ENCODE assay signal across 8 mouse cellular contexts in genomic region chr12:117764839-117765238, GRCm38 (mm10). TPM values are rescaled to one million over a fixed set of nuclear protein-coding genes. Genes with fewer than 3 reads are reported as not detected.
DNase-seq lines count a peak whose midpoint lies in the region; ATAC-seq and TF ChIP-seq lines count a peak whose summit lies in the region.

No protein-coding gene starts in this region.

- H3K27me3 ChIP-seq in heart, embryonic 11.5 days (ENCODE audit: control insufficient read depth, insufficient read depth, low read length): no peaks in the 10 kb centered on the region
- no peaks in the 10 kb centered on the region for H3K27me3 ChIP-seq in forebrain, embryonic 16.5 days (replicated peaks; ENCODE audit: control insufficient read depth, insufficient read depth, low read length)
- no peaks in the 10 kb centered on the region for H3K27me3 ChIP-seq in hindbrain, embryonic 16.5 days (replicated peaks; ENCODE audit: control insufficient read depth, insufficient read depth, low read length)
- H3K27me3 ChIP-seq in midbrain, embryonic 12.5 days: peaks cover 4% of the 10 kb centered on the region
- H3K27me3 ChIP-seq in spleen, adult 2 months (ENCODE audit: control insufficient read depth, insufficient read depth, low read length): no peaks in the 10 kb centered on the region

- no peaks in the 10 kb centered on the region for H3K9me3 ChIP-seq in heart, embryonic 11.5 days (replicated peaks; ENCODE audit: control insufficient read depth, low read length)
- no peaks in the 10 kb centered on the region for H3K9me3 ChIP-seq in forebrain, embryonic 16.5 days (ENCODE audit: control insufficient read depth, low read length)
- H3K9me3 ChIP-seq in hindbrain, embryonic 16.5 days (ENCODE audit: control insufficient read depth, low read length): no peaks in the 10 kb centered on the region
- H3K9me3 ChIP-seq in midbrain, embryonic 12.5 days: no peaks in the 10 kb centered on the region

- no peak overlapping the region for H3K27ac ChIP-seq in heart, embryonic 11.5 days (ENCODE audit: low read depth, low read length)
- H3K27ac ChIP-seq in forebrain, embryonic 16.5 days (ENCODE audit: low read length): no peak overlapping the region
- H3K27ac ChIP-seq in hindbrain, embryonic 16.5 days (ENCODE audit: low read depth, low read length): no peak overlapping the region
- H3K27ac ChIP-seq in midbrain, embryonic 12.5 days (replicated peaks): no peak overlapping the region
- no peak overlapping the region for H3K27ac ChIP-seq in spleen, adult 2 months (ENCODE audit: insufficient read depth, low read length)

- WGBS in heart, embryonic 11.5 days (ENCODE audit: insufficient replicate concordance): 8% methylated on average over 7 of the region's 7 CpGs
- 10% methylated on average over 7 of the region's 7 CpGs for WGBS in forebrain, embryonic 16.5 days
- 7% methylated on average over 7 of the region's 7 CpGs for WGBS in hindbrain, embryonic 16.5 days
- 9% methylated on average over 7 of the region's 7 CpGs for WGBS in midbrain, embryonic 12.5 days
- WGBS in spleen, adult 2 months: 5% methylated on average over 7 of the region's 7 CpGs

- no peaks in the 10 kb centered on the region for H3K4me1 ChIP-seq in heart, embryonic 11.5 days (ENCODE audit: control insufficient read depth, insufficient read depth, low read length)
- H3K4me1 ChIP-seq in forebrain, embryonic 16.5 days (replicated peaks; ENCODE audit: control insufficient read depth, insufficient read depth, low read length): peaks cover 6% of the 10 kb centered on the region
- peaks cover 8% of the 10 kb centered on the region for H3K4me1 ChIP-seq in hindbrain, embryonic 16.5 days (ENCODE audit: control insufficient read depth, insufficient read depth, low read depth, low read length)
- peaks cover 5% of the 10 kb centered on the region; the same call in 1 of the 2 replicates for H3K4me1 ChIP-seq in midbrain, embryonic 12.5 days
- H3K4me1 ChIP-seq in spleen, adult 2 months (ENCODE audit: control insufficient read depth, insufficient read depth, insufficient read length): no peaks in the 10 kb centered on the region

- no peaks in the 10 kb centered on the region for H3K36me3 ChIP-seq in heart, embryonic 11.5 days (ENCODE audit: control insufficient read depth, insufficient read depth, low read length)
- no peaks in the 10 kb centered on the region for H3K36me3 ChIP-seq in forebrain, embryonic 16.5 days (ENCODE audit: control insufficient read depth, insufficient read depth)
- H3K36me3 ChIP-seq in hindbrain, embryonic 16.5 days (ENCODE audit: control insufficient read depth, insufficient read depth, low read length): no peaks in the 10 kb centered on the region
- H3K36me3 ChIP-seq in midbrain, embryonic 12.5 days: no peaks in the 10 kb centered on the region
- no peaks in the 10 kb centered on the region for H3K36me3 ChIP-seq in spleen, adult 2 months (ENCODE audit: control insufficient read depth, insufficient read depth, low read length)

- peak; percentile 31; the same call in 1 of the 2 replicates for TF ChIP-seq CTCF in spleen, adult 2 months (IDR thresholded peaks at IDR 0.05; ENCODE audit: extremely low read depth, insufficient read depth, insufficient read length, insufficient replicate concordance)

- H3K4me2 ChIP-seq in heart, embryonic 11.5 days: no peak overlapping the region
- H3K4me2 ChIP-seq in forebrain, embryonic 16.5 days (ENCODE audit: low read length): no peak overlapping the region
- no peak overlapping the region for H3K4me2 ChIP-seq in hindbrain, embryonic 16.5 days (ENCODE audit: low read length)
- H3K4me2 ChIP-seq in midbrain, embryonic 12.5 days (replicated peaks): no peak overlapping the region

- DNase-seq in heart, adult 18-20 months: peak; percentile 83 to 88
- peak; percentile 33 for DNase-seq in cerebellum, adult 11 months
- peak; percentile 47 to 50 for DNase-seq in left cerebral cortex, adult 8-10 months (ENCODE audit: low spot score in 2 of 2)
- peak; percentile 59 to 71 for DNase-seq in spleen, adult 2 months (ENCODE audit: low read depth in 1 of 2, low spot score in 2 of 2)

- ATAC-seq in heart, embryonic 11.5 days (replicated peaks; ENCODE audit: insufficient number of reproducible peaks, low FRiP score, low TSS enrichment): no peak
- ATAC-seq in forebrain, embryonic 16.5 days: peak; percentile 57
- peak; percentile 56 for ATAC-seq in hindbrain, embryonic 16.5 days
- peak; percentile 50; the same call in 1 of the 2 replicates for ATAC-seq in midbrain, embryonic 12.5 days (ENCODE audit: low FRiP score, low read depth)

- no peak for TF ChIP-seq POLR2A in spleen, adult 2 months (IDR thresholded peaks at IDR 0.05; ENCODE audit: low read depth, low read length)

- H3K9ac ChIP-seq in heart, embryonic 11.5 days (ENCODE audit: low read depth, low read length): no peak overlapping the region
- H3K9ac ChIP-seq in forebrain, embryonic 16.5 days (replicated peaks; ENCODE audit: low read depth, low read length): no peak overlapping the region
- no peak overlapping the region for H3K9ac ChIP-seq in hindbrain, embryonic 16.5 days (ENCODE audit: low read depth, low read length)
- H3K9ac ChIP-seq in midbrain, embryonic 12.5 days (replicated peaks): no peak overlapping the region

- no peak overlapping the region for H3K4me3 ChIP-seq in heart, embryonic 11.5 days (ENCODE audit: low read depth, low read length)
- no peak overlapping the region for H3K4me3 ChIP-seq in forebrain, embryonic 16.5 days (replicated peaks; ENCODE audit: low read length)
- no peak overlapping the region for H3K4me3 ChIP-seq in hindbrain, embryonic 16.5 days (ENCODE audit: low read length)
- H3K4me3 ChIP-seq in midbrain, embryonic 12.5 days: no peak overlapping the region
- no peak overlapping the region for H3K4me3 ChIP-seq in spleen, adult 2 months (ENCODE audit: extremely low read depth, insufficient read depth, insufficient read length)

RNA-seq across cellular contexts. Expression of gene Cdca7l, which starts 39.2 kb away (rescaled TPM):
- total RNA-seq in heart, adult 18-20 months (2021): under 1 TPM; 0.22 to 0.33 TPM
- polyA plus RNA-seq in heart, embryonic 11.5 days (2014; fragmentation: Nextera tagmentation; extraction: Ambion mirVana): 17.5 and 17.9 TPM in 2 replicates
- 9.0 and 9.6 TPM in 2 replicates for polyA plus RNA-seq in forebrain, embryonic 16.5 days (2015; fragmentation: Nextera tagmentation; extraction: Ambion mirVana)
- polyA plus RNA-seq in hindbrain, embryonic 16.5 days (2015; fragmentation: Nextera tagmentation; extraction: Ambion mirVana): 5.3 and 7.3 TPM in 2 replicates
- total RNA-seq in left cerebral cortex, adult 8-10 months (2022): 1 to 10 TPM in 1 of 4 experiments, under 1 TPM in 3; 0.39 to 1.3 (median 0.67) TPM
- polyA plus RNA-seq in midbrain, embryonic 12.5 days (2016; fragmentation: Nextera tagmentation; extraction: Ambion mirVana): 26.0 and 28.6 TPM in 2 replicates
- 3.2 and 3.8 TPM in 2 replicates for polyA plus RNA-seq in spleen, adult 2 months (2012; rRNA removed)

Comparison
In these comparisons a context has a peak if more than half of its experiments do, and no peak if none do; other contexts are left out.
1. DNase-seq: peak in every context shown above with its lines; median percentile 86 in heart, adult 18-20 months; 65 in spleen, adult 2 months; 48 in left cerebral cortex, adult 8-10 months; 33 in cerebellum, adult 11 months.